Mouse (Mus musculus) embryonic facial prominence, embryonic 13.5 days (tissue): ENCODE data around the gene Dgcr8. TPM values are rescaled to one million over a fixed set of nuclear protein-coding genes. Genes with fewer than 3 reads are reported as not detected.

Experiments used
- ATAC-seq: fragments of 200-750 bp; cut with Nextera tagmentation; 2 replicates; pipeline ENCODE4 v1.8.0; 2017; ENCODE audit warnings: low read depth; ENCODE audit not compliant: insufficient number of reproducible peaks, insufficient read depth, low FRiP score, low TSS enrichment
- H3K27ac ChIP-seq: fragments of 300-500 bp; sonication (generic); 2 replicates; pipeline ENCODE4 v1.5.1; 2015; ENCODE audit warnings: moderate library complexity, mild to moderate bottlenecking, inconsistent platforms
- H3K27me3 ChIP-seq: fragments of 300-500 bp; sonication (generic); 2 replicates; pipeline ENCODE4 v1.6.1; 2015; ENCODE audit warnings: mild to moderate bottlenecking, inconsistent platforms
- H3K36me3 ChIP-seq: fragments of 300-500 bp; sonication (generic); 2 replicates; pipeline ENCODE4 v1.6.1; 2015; ENCODE audit warnings: mild to moderate bottlenecking, inconsistent platforms
- H3K4me1 ChIP-seq: fragments of 300-500 bp; sonication (generic); 2 replicates; pipeline ENCODE4 v1.6.1; 2015; ENCODE audit warnings: inconsistent platforms
- H3K4me2 ChIP-seq: fragments of 300-500 bp; sonication (generic); 2 replicates; pipeline ENCODE4 v1.6.1; 2015; ENCODE audit warnings: moderate library complexity, mild to moderate bottlenecking, inconsistent platforms
- H3K4me3 ChIP-seq: fragments of 300-500 bp; sonication (generic); 2 replicates; pipeline ENCODE4 v1.5.1; 2015; ENCODE audit warnings: mild to moderate bottlenecking, inconsistent platforms
- H3K9ac ChIP-seq: fragments of 300-500 bp; sonication (generic); 2 replicates; pipeline ENCODE4 v1.6.1; 2015; ENCODE audit warnings: mild to moderate bottlenecking, inconsistent platforms
- H3K9me3 ChIP-seq: fragments of 300-500 bp; sonication (generic); 2 replicates; pipeline ENCODE4 v1.6.1; 2016; ENCODE audit warnings: inconsistent platforms
- WGBS: fragments of 180-500 bp; shearing (Covaris S2); methylation state at CpG from one replicate; pipeline ENCODE4 v1.1.7; 2015; ENCODE audit warnings: mixed read lengths; 5-methylcytosine and 5-hydroxymethylcytosine counted together
- polyA plus RNA-seq: library from polyadenylated mRNA; unstranded; fragments of >200 nt; fragmentation: Nextera tagmentation; extraction: Ambion mirVana; gene quantifications from 2 replicates; pipeline ENCODE4 v1.2.1, GENCODE M21; 2015

Gene Dgcr8
- polyA plus RNA-seq, 1 experiment from 2014 or later, result 38.6 TPM

DNA sequence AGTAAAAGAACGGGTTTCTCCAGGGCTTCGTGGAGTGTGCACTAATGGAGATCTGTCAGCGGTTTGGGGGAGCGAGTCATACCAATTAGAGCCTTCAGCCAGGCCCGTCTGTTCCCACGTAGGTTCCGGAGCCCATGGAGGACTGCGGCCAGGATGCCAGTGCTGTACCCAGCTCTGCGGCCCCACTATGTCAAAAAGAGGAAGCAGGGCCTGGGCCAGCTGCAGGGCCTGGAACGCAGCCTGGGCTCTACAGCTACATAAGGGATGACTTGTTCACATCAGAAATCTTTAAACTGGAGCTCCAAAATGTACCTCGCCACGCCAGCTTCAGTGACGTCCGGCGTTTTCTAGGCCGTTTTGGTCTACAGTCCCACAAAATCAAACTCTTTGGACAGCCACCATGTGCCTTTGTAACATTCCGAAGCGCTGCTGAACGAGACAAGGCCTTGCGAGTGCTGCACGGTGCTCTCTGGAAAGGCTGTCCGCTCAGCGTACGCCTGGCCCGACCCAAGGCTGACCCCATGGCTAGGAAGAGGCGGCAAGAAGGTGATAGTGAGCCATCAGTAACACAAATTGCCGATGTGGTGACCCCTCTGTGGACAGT is 39.6 kb downstream of the Dgcr8 start:
- H3K27me3 ChIP-seq, result no peaks in the 10 kb centered on the region
- WGBS, result 6% methylated on average over 27 of the region's 27 CpGs
- ATAC-seq, result peak; percentile 29
- peak overlapping the region; percentile 95 for H3K4me3 ChIP-seq
- peak overlapping the region; percentile 96 for H3K4me2 ChIP-seq
- H3K9me3 ChIP-seq, result no peaks in the 10 kb centered on the region
- peaks cover 65% of the 10 kb centered on the region for H3K36me3 ChIP-seq
- peaks cover 39% of the 10 kb centered on the region for H3K4me1 ChIP-seq
- peak overlapping the region; percentile 94 for H3K27ac ChIP-seq
- H3K9ac ChIP-seq, result peak overlapping the region; percentile 95

DNA sequence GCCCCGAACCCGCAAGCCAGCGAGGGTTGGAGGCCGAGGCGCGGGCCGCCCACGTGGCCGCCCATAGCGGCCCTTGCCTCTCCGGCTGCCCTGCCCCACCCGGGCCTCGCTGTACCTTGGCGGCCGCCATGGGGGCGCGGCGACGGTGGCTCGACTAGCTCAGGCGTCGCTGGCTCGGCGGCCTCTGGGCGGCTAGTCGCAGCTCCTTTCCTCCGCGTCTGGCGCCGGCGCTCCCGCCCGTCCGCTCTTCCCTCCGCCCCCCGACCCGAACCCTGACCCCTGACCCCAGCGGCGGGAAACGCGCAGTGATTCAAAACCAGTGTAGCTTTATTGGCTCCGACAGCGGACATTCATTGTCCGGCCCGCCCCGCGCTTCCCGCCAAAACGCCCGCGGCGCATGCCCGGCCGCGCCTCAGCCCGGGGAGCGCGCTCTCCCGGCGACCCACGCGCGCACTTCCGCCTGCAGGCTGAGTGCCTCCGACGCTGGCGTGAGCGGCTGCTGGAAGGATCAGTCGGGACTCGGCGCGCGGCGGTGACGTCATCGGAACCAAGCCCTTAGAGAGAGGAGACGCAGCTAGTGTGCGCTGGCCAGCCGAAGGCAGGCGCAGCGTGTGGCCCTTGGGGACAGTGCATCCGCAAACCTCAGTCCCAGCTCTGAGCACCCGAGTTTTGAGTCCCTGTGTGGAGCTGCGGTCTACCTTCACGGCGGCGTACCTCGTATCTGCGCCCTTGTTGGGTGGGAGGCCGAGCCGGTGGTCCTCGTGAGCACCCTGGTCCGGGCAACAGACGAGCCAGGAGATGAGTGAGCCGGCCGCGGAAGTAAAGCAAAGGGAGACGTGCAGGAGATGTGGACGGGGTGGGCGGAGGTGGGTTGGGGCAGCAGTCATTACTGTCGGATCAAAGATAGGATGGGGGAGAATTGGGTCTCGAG is 40.3 kb downstream of the Dgcr8 start, which contains the start of the genes Trmt2a and Ranbp1:
Gene Trmt2a, plus strand, starts transcription at position 247 of the 931 bp plus-strand sequence.
Gene Ranbp1, minus strand, starts transcription at position 300 of the 931 bp plus-strand sequence.
- Histone ChIP-seq H3K27me3 (no peaks in the 10 kb centered on the region), H3K4me3 (peak within 1 kb of the TSS; percentile 95), H3K9ac (peak within 1 kb of the TSS; percentile 95), H3K36me3 (peaks cover 65% of the 10 kb centered on the region), H3K27ac (peak within 1 kb of the TSS; percentile 94), H3K4me1 (peaks cover 39% of the 10 kb centered on the region), H3K9me3 (no peaks in the 10 kb centered on the region), H3K4me2 (peak within 1 kb of the TSS; percentile 96)
- WGBS, result under 1% methylated on average over 102 of the region's 102 CpGs
- peak; percentile 94 for ATAC-seq

DNA sequence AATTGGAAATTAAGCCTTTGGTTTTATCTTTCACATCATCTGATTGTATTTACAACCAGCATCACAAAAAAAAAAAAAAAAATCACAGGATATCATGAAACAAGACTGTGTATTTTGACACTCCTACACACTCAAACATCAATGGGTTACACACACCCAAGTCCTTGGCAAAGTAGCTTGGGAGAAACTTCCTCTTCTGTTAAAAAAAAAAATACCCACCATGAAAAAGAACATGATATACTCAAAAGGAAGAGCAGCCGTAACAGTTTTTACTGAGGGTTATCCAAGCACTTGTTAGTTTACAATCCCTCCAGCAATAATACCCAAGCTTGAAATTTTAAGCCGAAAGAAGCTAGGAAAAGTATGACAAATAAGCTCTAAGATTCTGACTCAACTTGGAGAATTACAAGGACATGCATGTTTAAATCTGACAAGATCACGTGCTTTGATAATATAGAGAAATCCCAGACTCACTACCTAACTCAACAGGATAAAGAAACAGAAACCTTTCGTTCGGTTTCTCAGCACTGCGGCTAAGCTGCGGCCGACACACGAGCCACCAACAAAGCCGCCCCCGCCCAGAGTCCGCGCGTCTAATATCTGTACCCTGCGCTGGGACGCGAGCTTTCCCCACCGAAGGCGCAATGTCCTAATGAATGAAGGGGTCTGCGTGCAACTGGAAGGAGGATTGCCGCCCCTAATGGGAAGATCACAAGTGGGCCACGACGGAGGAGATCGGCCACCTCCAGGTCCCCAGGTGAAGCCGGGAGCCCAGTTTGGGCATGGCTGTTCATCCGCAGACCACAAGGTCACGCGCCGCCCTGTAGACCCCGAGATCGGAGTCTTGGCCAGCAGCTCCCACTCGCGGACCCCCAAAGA is 41.3 kb downstream of the Dgcr8 start:
- Histone ChIP-seq H3K4me1 (peaks cover 39% of the 10 kb centered on the region), H3K9ac (peak overlapping the region; percentile 95), H3K27me3 (no peaks in the 10 kb centered on the region), H3K36me3 (peaks cover 65% of the 10 kb centered on the region), H3K27ac (peak overlapping the region; percentile 94), H3K4me2 (peak overlapping the region; percentile 96), H3K4me3 (peak overlapping the region; percentile 95), H3K9me3 (no peaks in the 10 kb centered on the region)
- under 1% methylated on average over 33 of the region's 33 CpGs for WGBS
- ATAC-seq, result no peak

DNA sequence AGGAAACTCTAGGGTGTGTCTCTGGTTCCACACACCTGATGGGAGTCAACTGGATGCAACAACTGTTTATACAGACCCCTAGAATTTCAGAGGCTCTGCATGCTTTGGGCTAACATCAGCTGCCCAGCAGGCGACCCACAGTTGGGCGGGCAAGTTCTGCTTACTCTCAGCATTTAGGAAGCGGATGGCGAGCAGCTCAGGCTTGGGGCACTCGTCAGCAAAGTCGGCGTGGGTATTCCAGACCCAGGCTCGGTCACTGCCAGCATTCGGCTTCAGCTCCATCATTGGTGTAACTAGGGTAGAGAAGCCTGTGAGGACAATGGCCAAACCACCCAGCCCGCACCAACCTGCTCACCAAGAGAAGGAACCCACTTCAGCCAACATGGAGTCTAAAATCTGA is 47.5 kb downstream of the Dgcr8 start:
- 92% methylated on average over 10 of the region's 10 CpGs for WGBS
- no peak overlapping the region for H3K4me3 ChIP-seq
- H3K36me3 ChIP-seq, result peaks cover 87% of the 10 kb centered on the region
- no peak overlapping the region for H3K27ac ChIP-seq
- no peaks in the 10 kb centered on the region for H3K9me3 ChIP-seq
- H3K4me2 ChIP-seq, result no peak overlapping the region
- no peak overlapping the region for H3K9ac ChIP-seq
- no peak for ATAC-seq
- no peaks in the 10 kb centered on the region for H3K27me3 ChIP-seq
- H3K4me1 ChIP-seq, result peaks cover 6% of the 10 kb centered on the region

DNA sequence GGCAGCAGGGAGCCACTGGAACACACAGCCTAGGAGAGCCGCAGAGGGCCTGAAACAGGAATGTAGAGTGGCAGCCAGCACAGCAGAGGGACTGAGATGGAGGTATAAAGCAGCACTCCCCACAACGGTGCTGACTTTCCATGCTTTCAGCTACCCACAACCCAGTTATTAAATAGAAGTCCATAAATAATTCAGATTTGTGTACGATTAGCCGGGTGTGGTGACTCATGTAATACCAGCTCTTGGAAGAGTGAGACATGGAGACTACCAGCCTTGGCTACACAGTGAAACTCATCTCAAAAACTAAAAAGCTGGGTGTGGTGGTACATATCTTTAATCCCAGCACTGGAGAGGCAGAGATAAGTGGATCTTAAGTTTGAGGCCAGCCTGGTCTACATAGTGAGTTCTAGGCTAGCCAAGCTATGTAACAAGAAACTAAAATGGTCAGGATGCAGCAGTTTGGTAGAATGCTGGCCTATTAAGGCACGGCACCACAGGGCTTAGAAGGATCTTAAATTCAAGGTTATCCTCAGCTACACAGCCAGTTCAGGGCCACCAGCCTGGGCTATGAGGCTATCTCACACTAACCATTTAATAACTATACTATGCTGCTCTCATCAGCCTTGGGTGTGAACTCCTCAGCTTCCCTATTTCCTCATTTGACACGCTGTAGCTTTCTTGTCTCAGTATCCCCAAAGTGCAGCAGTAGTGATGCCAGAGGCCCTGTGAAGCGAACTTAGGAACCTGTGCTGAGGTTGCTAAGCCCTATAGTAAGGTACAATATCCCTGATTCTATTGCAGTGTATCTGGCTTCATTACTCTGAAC is 52.2 kb downstream of the Dgcr8 start:
- Histone ChIP-seq H3K4me1 (peaks cover 26% of the 10 kb centered on the region), H3K4me3 (no peak overlapping the region), H3K9ac (no peak overlapping the region), H3K36me3 (peaks cover 40% of the 10 kb centered on the region), H3K27me3 (no peaks in the 10 kb centered on the region), H3K9me3 (no peaks in the 10 kb centered on the region), H3K4me2 (peak overlapping the region; percentile 90; the same call in 1 of the 2 replicates), H3K27ac (peak overlapping the region; percentile 91)
- ATAC-seq, result no peak
- 71% methylated on average over 7 of the region's 7 CpGs for WGBS

DNA sequence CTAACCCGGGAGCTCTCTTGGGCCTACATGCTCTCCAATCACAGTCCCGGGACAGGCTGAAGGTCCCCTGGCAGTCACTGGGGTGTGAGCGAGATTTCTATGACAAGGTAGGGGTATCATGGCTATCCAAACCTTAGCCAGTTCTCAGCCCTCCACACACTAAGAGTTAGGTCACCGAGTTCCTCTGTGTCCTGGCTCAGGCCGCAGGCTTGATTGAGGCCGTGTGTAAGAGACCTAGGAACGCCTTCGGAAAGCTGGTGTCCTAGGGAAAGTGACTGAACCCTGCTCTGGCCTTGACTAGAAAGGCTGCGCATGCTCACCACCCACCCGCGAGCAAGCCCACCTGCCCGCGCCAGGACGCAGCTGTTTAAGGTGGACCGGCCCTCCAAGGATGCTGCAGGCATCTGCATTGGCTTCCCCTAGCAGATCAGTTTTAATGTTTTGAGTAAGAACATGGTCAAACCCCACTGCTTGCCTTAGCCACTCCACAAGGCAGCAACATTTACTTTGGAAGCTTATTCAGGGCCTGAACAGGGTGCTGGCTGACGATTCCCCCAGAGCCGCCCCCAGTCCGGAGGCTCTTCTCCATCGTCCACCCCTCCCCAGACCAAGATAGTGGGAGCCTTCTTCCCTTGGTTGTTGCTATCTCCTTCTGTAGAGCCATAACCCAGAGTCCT is 53.5 kb downstream of the Dgcr8 start:
- Histone ChIP-seq H3K4me2 (peak overlapping the region; percentile 90), H3K27ac (peak overlapping the region; percentile 91), H3K27me3 (no peaks in the 10 kb centered on the region), H3K4me3 (peak overlapping the region; percentile 84), H3K36me3 (peaks cover 26% of the 10 kb centered on the region), H3K9me3 (no peaks in the 10 kb centered on the region), H3K4me1 (peaks cover 29% of the 10 kb centered on the region), H3K9ac (peak overlapping the region; percentile 89)
- 5% methylated on average over 19 of the region's 19 CpGs for WGBS
- ATAC-seq, result peak; percentile 65; the same call in 1 of the 2 replicates

DNA sequence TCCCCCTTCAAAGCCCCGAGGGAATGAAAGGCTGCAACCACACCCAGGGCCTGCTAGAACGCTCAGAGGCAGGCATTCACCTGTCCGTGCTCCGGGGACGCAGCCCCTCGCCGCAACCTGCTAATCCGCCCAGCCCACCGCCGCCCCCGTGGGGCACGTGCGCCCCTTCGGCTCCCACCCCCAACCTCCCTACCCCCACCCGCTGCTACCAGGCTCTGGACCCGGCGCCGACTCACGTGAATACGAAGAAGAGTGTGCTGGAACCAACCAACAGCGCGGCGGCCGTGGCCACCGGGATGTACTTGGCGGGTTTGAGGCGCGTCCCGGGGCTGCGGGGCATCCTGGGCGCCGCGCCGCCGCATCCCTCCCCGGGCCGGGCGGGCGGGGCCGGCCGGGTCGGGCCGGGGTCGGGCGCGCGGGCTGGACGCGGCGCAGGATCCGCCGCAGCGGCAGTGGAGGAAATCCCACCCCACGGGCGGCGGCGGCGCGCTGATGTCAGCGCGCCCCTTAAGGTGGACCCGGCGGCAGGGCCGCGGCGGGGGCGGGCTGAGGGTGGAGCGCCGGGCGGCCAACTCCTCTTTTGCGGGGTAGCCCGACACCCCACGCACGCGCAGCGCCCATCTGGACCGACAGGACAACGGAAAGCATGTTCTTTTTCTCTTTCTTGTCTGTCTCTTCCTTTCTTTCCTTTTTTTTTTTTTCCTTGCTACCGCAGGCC is 54.2 kb downstream of the Dgcr8 start, which contains the start of gene Zdhhc8:
Gene Zdhhc8, minus strand, starts transcription at position 466 of the 718 bp plus-strand sequence.
- under 1% methylated on average over 76 of the region's 79 CpGs for WGBS
- peak within 1 kb of the TSS; percentile 91 for H3K27ac ChIP-seq
- peak within 1 kb of the TSS; percentile 84 for H3K4me3 ChIP-seq
- peak; percentile 68; the same call in 1 of the 2 replicates for ATAC-seq
- H3K4me1 ChIP-seq, result peaks cover 36% of the 10 kb centered on the region
- H3K36me3 ChIP-seq, result peaks cover 20% of the 10 kb centered on the region
- no peaks in the 10 kb centered on the region for H3K9me3 ChIP-seq
- H3K27me3 ChIP-seq, result no peaks in the 10 kb centered on the region
- H3K4me2 ChIP-seq, result peak within 1 kb of the TSS; percentile 90
- peak within 1 kb of the TSS; percentile 89 for H3K9ac ChIP-seq

DNA sequence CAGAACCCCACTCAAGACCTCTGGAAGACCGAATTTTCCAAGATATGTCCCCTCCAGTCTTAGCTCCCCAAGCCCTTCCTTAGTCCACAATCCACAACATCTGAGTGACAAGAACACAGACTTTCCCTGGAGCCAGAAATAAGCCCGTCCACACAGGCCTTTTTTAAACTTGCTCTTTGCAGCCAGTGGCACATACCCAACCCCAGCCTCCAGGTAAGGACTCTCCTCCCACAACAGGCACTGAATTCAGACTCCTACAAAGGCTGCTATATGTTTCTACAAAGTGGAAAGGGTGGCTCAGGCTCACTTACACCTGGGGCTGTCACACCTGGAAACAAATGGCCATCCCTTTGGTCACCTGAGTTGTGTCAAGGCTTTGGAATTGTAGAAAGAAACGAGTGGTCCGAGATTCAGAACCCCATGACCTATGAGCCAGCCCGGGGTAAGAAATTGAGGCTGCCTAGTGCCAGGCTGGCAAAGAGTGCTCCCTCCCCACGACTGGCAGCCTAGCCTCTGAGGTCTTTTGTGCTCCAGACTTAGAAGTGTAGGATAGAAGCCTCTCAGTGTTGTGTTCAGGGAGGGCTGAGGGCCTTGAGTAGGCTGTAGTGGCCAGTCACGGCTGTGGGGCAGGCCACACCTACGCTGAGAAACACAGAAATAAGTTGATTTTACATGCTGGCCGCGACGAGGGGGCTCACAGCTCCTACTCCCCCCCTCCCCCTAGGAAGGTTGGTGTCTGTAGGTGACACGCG is 55.0 kb downstream of the Dgcr8 start:
- Histone ChIP-seq H3K4me1 (peaks cover 43% of the 10 kb centered on the region), H3K9ac (peak overlapping the region; percentile 89)
- ATAC-seq, result no peak

DNA sequence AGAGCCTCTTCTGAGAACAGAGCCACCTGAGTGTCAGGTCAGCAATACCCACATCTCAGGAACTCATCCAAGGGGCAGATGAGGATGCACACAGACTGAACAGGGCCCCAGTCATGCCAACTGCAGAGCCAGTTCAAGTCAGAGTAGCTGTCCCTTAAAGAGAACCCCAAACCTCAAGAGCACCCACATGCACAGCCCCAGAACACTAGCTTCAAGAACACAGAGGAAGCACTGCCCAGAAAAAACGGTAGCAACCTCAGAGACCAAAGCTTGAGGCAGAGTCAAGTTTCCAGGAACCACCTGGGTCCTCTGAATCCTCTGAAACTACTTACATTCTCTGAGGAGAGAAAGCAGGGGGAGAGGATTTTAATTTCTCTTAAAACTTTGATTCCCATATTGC is 55.6 kb downstream of the Dgcr8 start:
- 32% methylated on average over 1 of the region's 1 CpGs for WGBS
- H3K4me3 ChIP-seq, result peak overlapping the region; percentile 84; the same call in 1 of the 2 replicates
- H3K4me2 ChIP-seq, result peak overlapping the region; percentile 90
- H3K9me3 ChIP-seq, result no peaks in the 10 kb centered on the region
- no peak for ATAC-seq
- no peak overlapping the region for H3K27ac ChIP-seq
- no peaks in the 10 kb centered on the region for H3K27me3 ChIP-seq
- H3K4me1 ChIP-seq, result peaks cover 43% of the 10 kb centered on the region
- peaks cover 11% of the 10 kb centered on the region for H3K36me3 ChIP-seq
- H3K9ac ChIP-seq, result peak overlapping the region; percentile 89

More for the DNA sequence above, 55.0 kb downstream of the Dgcr8 start:
- Histone ChIP-seq H3K27me3 (no peaks in the 10 kb centered on the region), H3K4me2 (peak overlapping the region; percentile 90), H3K27ac (peak overlapping the region; percentile 91; the same call in 1 of the 2 replicates), H3K9me3 (no peaks in the 10 kb centered on the region), H3K4me3 (peak overlapping the region; percentile 84), H3K36me3 (peaks cover 14% of the 10 kb centered on the region)
- 14% methylated on average over 13 of the region's 13 CpGs for WGBS
